Mouse (Mus musculus): ENCODE data around the gene Olfr1192-ps1. TPM values are rescaled to one million over a fixed set of nuclear protein-coding genes. Genes with fewer than 3 reads are reported as not detected.
"Not testable (repeated sequence)": the region's sequence is repeated elsewhere in the genome, so short reads cannot be mapped to it uniquely, and the experiment has no call there.

The Olfr1192-ps1 gene
- total RNA-seq (2015) (not detected in 2 replicates), total RNA-seq (2017) (not detected in 2 replicates)

GRCm38 (mm10) chr2:88648209-88648608 is at the start of gene Olfr1192-ps1:
Gene Olfr1192-ps1, plus strand, starts transcription at chr2:88648509.
- ATAC-seq (replicated peaks; ENCODE audit: poor library complexity), result no peak

- not testable (repeated sequence) for ATAC-seq (replicated peaks; ENCODE audit: poor library complexity)
Measured at GRCm38 (mm10) chr2:88640242-88640641, 8.1 kb upstream of the Olfr1192-ps1 start, which contains the start of gene Olfr1191-ps1. Gene Olfr1191-ps1, plus strand, starts transcription at chr2:88640542.

GRCm38 (mm10) chr2:88675328-88675727 is 27.0 kb downstream of the Olfr1192-ps1 start, which contains the start of gene Olfr1193:
Gene Olfr1193, plus strand, starts transcription at chr2:88675628.
- ATAC-seq (replicated peaks; ENCODE audit: poor library complexity), result not testable (repeated sequence)

- no peak for ATAC-seq (replicated peaks; ENCODE audit: poor library complexity)
Measured at GRCm38 (mm10) chr2:88689087-88689486, 40.8 kb downstream of the Olfr1192-ps1 start, which contains the start of gene Olfr1195. Gene Olfr1195, minus strand, starts transcription at chr2:88689187.

- no peak for ATAC-seq (replicated peaks; ENCODE audit: poor library complexity)
Measured at GRCm38 (mm10) chr2:88704497-88704896, 56.2 kb downstream of the Olfr1192-ps1 start, which contains the start of gene Olfr1196. Gene Olfr1196, minus strand, starts transcription at chr2:88704597.

Other genes starting within 250 kb of the Olfr1192-ps1 start
- not detected in 2 replicates for gene Olfr1179, start 242.1 kb upstream of the Olfr1192-ps1 start, total RNA-seq (2015)
- gene Olfr1179, start 242.1 kb upstream of the Olfr1192-ps1 start, total RNA-seq (2017), result not detected in 2 replicates
- gene Olfr1180, start 229.4 kb upstream of the Olfr1192-ps1 start, total RNA-seq (2015), result not detected in 2 replicates
- not detected in 2 replicates for gene Olfr1180, start 229.4 kb upstream of the Olfr1192-ps1 start, total RNA-seq (2017)
- not detected in 2 replicates for gene Olfr1181, start 222.3 kb upstream of the Olfr1192-ps1 start, total RNA-seq (2015)
- gene Olfr1181, start 222.3 kb upstream of the Olfr1192-ps1 start, total RNA-seq (2017), result not detected in 2 replicates
- not detected in 2 replicates for gene Gm13757, start 199.4 kb upstream of the Olfr1192-ps1 start, total RNA-seq (2015)
- not detected in 2 replicates for gene Gm13757, start 199.4 kb upstream of the Olfr1192-ps1 start, total RNA-seq (2017)
- gene Olfr1183, start 193.6 kb upstream of the Olfr1192-ps1 start, total RNA-seq (2015), result not detected in 2 replicates
- gene Olfr1183, start 193.6 kb upstream of the Olfr1192-ps1 start, total RNA-seq (2017), result not detected in 2 replicates
- not detected in 2 replicates for gene Olfr1184, start 164.9 kb upstream of the Olfr1192-ps1 start, total RNA-seq (2015)
- not detected in 2 replicates for gene Olfr1184, start 164.9 kb upstream of the Olfr1192-ps1 start, total RNA-seq (2017)
- not detected in 2 replicates for gene Olfr1185-ps1, start 155.2 kb upstream of the Olfr1192-ps1 start, total RNA-seq (2015)
- gene Olfr1185-ps1, start 155.2 kb upstream of the Olfr1192-ps1 start, total RNA-seq (2017), result not detected in 2 replicates
- not detected in 2 replicates for gene Olfr1186, start 130.0 kb upstream of the Olfr1192-ps1 start, total RNA-seq (2015)
- not detected in 2 replicates for gene Olfr1186, start 130.0 kb upstream of the Olfr1192-ps1 start, total RNA-seq (2017)
- gene Olfr1188, start 91.6 kb upstream of the Olfr1192-ps1 start, total RNA-seq (2015), result not detected in 2 replicates
- not detected in 2 replicates for gene Olfr1188, start 91.6 kb upstream of the Olfr1192-ps1 start, total RNA-seq (2017)
- not detected in 2 replicates for gene Olfr1189, start 62.1 kb upstream of the Olfr1192-ps1 start, total RNA-seq (2015)
- not detected in 2 replicates for gene Olfr1189, start 62.1 kb upstream of the Olfr1192-ps1 start, total RNA-seq (2017)
- not detected in 2 replicates for gene Olfr1191-ps1, start 8.0 kb upstream of the Olfr1192-ps1 start, total RNA-seq (2015)
- not detected in 2 replicates for gene Olfr1191-ps1, start 8.0 kb upstream of the Olfr1192-ps1 start, total RNA-seq (2017)
- gene Olfr1193, start 27.1 kb downstream of the Olfr1192-ps1 start, total RNA-seq (2015), result not detected in 2 replicates
- gene Olfr1193, start 27.1 kb downstream of the Olfr1192-ps1 start, total RNA-seq (2017), result not detected in 2 replicates
- not detected in 2 replicates for gene Olfr1195, start 40.7 kb downstream of the Olfr1192-ps1 start, total RNA-seq (2015)
- gene Olfr1195, start 40.7 kb downstream of the Olfr1192-ps1 start, total RNA-seq (2017), result not detected in 2 replicates
- not detected in 2 replicates for gene Olfr1196, start 56.1 kb downstream of the Olfr1192-ps1 start, total RNA-seq (2015)
- not detected in 2 replicates for gene Olfr1196, start 56.1 kb downstream of the Olfr1192-ps1 start, total RNA-seq (2017)
- gene Olfr1197, start 83.9 kb downstream of the Olfr1192-ps1 start, total RNA-seq (2015), result not detected in 2 replicates
- gene Olfr1197, start 83.9 kb downstream of the Olfr1192-ps1 start, total RNA-seq (2017), result not detected in 2 replicates
- gene Olfr1198, start 102.9 kb downstream of the Olfr1192-ps1 start, total RNA-seq (2015), result not detected in 2 replicates
- not detected in 2 replicates for gene Olfr1198, start 102.9 kb downstream of the Olfr1192-ps1 start, total RNA-seq (2017)
- not detected in 2 replicates for gene Olfr1199, start 112.0 kb downstream of the Olfr1192-ps1 start, total RNA-seq (2015)
- not detected in 2 replicates for gene Olfr1199, start 112.0 kb downstream of the Olfr1192-ps1 start, total RNA-seq (2017)
- gene Olfr1200, start 122.0 kb downstream of the Olfr1192-ps1 start, total RNA-seq (2015), result not detected in 2 replicates
- not detected in 2 replicates for gene Olfr1200, start 122.0 kb downstream of the Olfr1192-ps1 start, total RNA-seq (2017)
- gene Olfr1201, start 144.5 kb downstream of the Olfr1192-ps1 start, total RNA-seq (2015), result not detected in 2 replicates
- gene Olfr1201, start 144.5 kb downstream of the Olfr1192-ps1 start, total RNA-seq (2017), result not detected in 2 replicates
- not detected in 2 replicates for gene Olfr1202, start 166.0 kb downstream of the Olfr1192-ps1 start, total RNA-seq (2015)
- gene Olfr1202, start 166.0 kb downstream of the Olfr1192-ps1 start, total RNA-seq (2017), result not detected in 2 replicates
- gene Olfr1205, start 181.2 kb downstream of the Olfr1192-ps1 start, total RNA-seq (2015), result not detected in 2 replicates
- gene Olfr1205, start 181.2 kb downstream of the Olfr1192-ps1 start, total RNA-seq (2017), result not detected in 2 replicates
- gene Olfr1204, start 200.8 kb downstream of the Olfr1192-ps1 start, total RNA-seq (2015), result not detected in 2 replicates
- gene Olfr1204, start 200.8 kb downstream of the Olfr1192-ps1 start, total RNA-seq (2017), result not detected in 2 replicates
- not detected in 2 replicates for gene Olfr1206, start 214.7 kb downstream of the Olfr1192-ps1 start, total RNA-seq (2015)
- not detected in 2 replicates for gene Olfr1206, start 214.7 kb downstream of the Olfr1192-ps1 start, total RNA-seq (2017)

Measured in megakaryocyte progenitor cell, adult 5-6 weeks (primary cell).